Mouse (Mus musculus) lung, adult 2 months (tissue): ENCODE measurements at regions not wholly inside any gene's neighbourhood (a gene's known extent, or its start where the extent isn't known, plus 50 kb on each side); places are given as distances from the start of the nearest gene placed in this dataset.

Experiments used
- CTCF ChIP-seq: fragments of 200-500 bp; IDR thresholded peaks from 2 replicates; pipeline ENCODE4 v1.5.1; 2011; ENCODE audit warnings: mild to moderate bottlenecking, low read length, control low read depth; ENCODE audit not compliant: insufficient read depth
- POLR2A ChIP-seq: fragments of 200-500 bp; IDR thresholded peaks from 2 replicates; pipeline ENCODE4 v1.6.1; 2011; ENCODE audit warnings: low read depth, mild to moderate bottlenecking, control low read depth, low read length, borderline replicate concordance; ENCODE audit errors: extremely low read depth

GRCm38 (mm10) chr14:105447088-105447487 is 188.7 kb downstream of the Ndfip2 start:
- no peak for TF ChIP-seq CTCF
- TF ChIP-seq POLR2A, result no peak
